Mouse (Mus musculus) C2C12 (cell line): Measurements from ENCODE around the gene Fmo1.

Source experiments
- CTCF ChIP-seq: IDR thresholded peaks from one replicate; pipeline ENCODE4 v1.5.1; 2011; ENCODE audit not compliant: control insufficient read depth, insufficient read depth, insufficient read length
- MYOG ChIP-seq: IDR thresholded peaks from one replicate; pipeline ENCODE4 v1.6.1; 2011; ENCODE audit not compliant: control insufficient read depth, insufficient read length; ENCODE audit errors: extremely low read depth

GRCm38 (mm10) chr1:162847554-162847953 lies 18.9 kb downstream of the Fmo1 start:
- TF ChIP-seq CTCF (no peak), MYOG (no peak)
